Mouse (Mus musculus): ENCODE data around the gene Alkbh2.

DNA sequence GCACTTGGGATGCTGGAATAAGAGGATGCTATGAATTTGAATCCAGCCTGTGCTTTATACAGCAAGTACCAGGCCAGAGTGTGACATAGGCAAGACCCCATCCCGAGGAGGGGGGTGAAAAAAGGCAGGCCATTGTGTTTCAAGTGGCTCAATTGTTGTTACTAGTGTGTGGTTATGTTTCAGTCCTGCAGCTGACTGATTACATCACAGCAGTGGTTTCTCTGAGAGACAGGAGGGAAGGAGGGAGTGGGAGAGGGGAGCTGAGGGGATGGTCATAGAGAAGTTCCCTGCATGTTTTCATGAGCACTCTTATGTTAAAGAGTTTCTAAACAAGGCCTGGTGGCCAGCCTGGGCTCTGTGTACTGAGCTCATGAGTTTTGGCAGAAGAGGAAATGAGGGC is 25.2 kb downstream of the Alkbh2 start:
- TF ChIP-seq CTCF (IDR thresholded peaks at IDR 0.05; ENCODE audit: low read depth) (no peak), EP300 (IDR thresholded peaks at IDR 0.05; ENCODE audit: low read depth) (no peak)
